In the genomic region with DNA sequence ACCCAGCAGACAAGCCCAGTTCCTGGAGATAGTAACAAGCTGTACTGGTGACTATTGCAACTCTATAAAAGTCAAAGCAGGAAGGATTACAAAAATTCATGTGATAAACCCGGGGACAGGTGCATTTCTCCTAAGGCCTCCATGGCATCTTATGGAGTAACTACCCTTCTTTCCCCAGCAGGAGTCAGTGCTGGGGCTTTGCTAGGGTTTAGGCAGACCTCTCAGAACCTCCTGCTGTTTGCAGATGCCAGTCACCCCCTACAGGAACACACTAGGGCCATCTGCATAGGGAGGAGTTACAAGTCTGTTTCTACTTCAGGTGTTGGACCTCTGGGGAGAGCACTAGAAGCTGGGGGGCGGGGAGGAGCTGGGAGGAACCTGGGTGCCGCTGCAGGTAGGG, we compare ENCODE assay signal across 17 mouse cellular contexts.
DNase-seq lines count a peak whose midpoint lies in the region; ATAC-seq and TF ChIP-seq lines count a peak whose summit lies in the region.
"Had no signal": no experiment of that assay in that cellular context is flagged by ENCODE, and none has a peak within 500 bp of the region (broad histone marks: within the 10 kb centered on the region; RNA-seq: fewer than 3 reads in every experiment).

No protein-coding gene starts in this region.

- ATAC-seq in cerebellum, adult (ENCODE audit: insufficient number of reproducible peaks, low FRiP score, low TSS enrichment): no peak
- ATAC-seq in lung, embryonic 14.5 days (ENCODE audit: insufficient read depth): no peak
- 0 out of 2 replicates have a peak, but pooled peaks have one; percentile 14 for ATAC-seq in granulocyte monocyte progenitor cell, adult 5-6 weeks (replicated peaks; ENCODE audit: poor library complexity, severe bottlenecking)
- ATAC-seq: intestine, embryonic 15.5 days; Patski had no signal

- TF ChIP-seq POLR2A in cerebellum, adult 2 months (IDR thresholded peaks at IDR 0.05; ENCODE audit: borderline replicate concordance, insufficient read depth, low read length): no peak

- 75% methylated on average over 3 of the region's 3 CpGs for WGBS in cerebellum, adult 2 months
- 43% methylated on average over 3 of the region's 3 CpGs for WGBS in lung, embryonic 14.5 days

- no peak overlapping the region for H3K9ac ChIP-seq in lung, embryonic 14.5 days
- no peak overlapping the region for H3K9ac ChIP-seq in ES-E14 (ENCODE audit: insufficient read depth, low read depth, low read length, poor library complexity, severe bottlenecking)
- H3K9ac ChIP-seq: intestine, embryonic 15.5 days; neural tube, embryonic 12.5 days had no signal

- TF ChIP-seq CTCF in cerebellum, adult 2 months (IDR thresholded peaks at IDR 0.05; ENCODE audit: borderline replicate concordance, insufficient read depth, low read depth, low read length): peak; percentile 17; the same call in 1 of the 2 replicates
- peak; percentile 40; the same call in 1 of the 2 replicates for TF ChIP-seq CTCF in lung, embryonic 14.5 days (IDR thresholded peaks at IDR 0.05; ENCODE audit: low read depth)

- DNase-seq in cerebellum, adult 2 months: no peak
- DNase-seq in lung, embryonic 14.5 days: peak; percentile 9
- no peak for DNase-seq in lung, postnatal 14 days
- DNase-seq in ES-E14 (ENCODE audit: low read depth, low spot score): peak; percentile 40
- no peak for DNase-seq in gastrocnemius, postnatal 14 days
- no peak for DNase-seq in adrenal gland, postnatal 36 days
- DNase-seq: adrenal gland, postnatal 25 days; cerebellum, adult 8-10 months; heart, adult 11 months; heart, postnatal 4 days; kidney, postnatal 4 days; right cerebral cortex, adult 18-20 months had no signal

- H3K9me3 ChIP-seq in lung, embryonic 14.5 days (ENCODE audit: low read depth, low read length): no peaks in the 10 kb centered on the region
- no peaks in the 10 kb centered on the region for H3K9me3 ChIP-seq in ES-E14 (ENCODE audit: control insufficient read depth, insufficient read depth, low read depth, low read length)
- H3K9me3 ChIP-seq: intestine, embryonic 15.5 days; neural tube, embryonic 12.5 days had no signal

- H3K27ac ChIP-seq in cerebellum, adult 2 months (ENCODE audit: insufficient read depth, low read length): no peak overlapping the region
- no peak overlapping the region for H3K27ac ChIP-seq in lung, embryonic 14.5 days (ENCODE audit: low read depth)
- H3K27ac ChIP-seq in ES-E14 (ENCODE audit: insufficient read depth, low read depth, low read length, poor library complexity, severe bottlenecking): no peak overlapping the region
- H3K27ac ChIP-seq: intestine, embryonic 15.5 days; neural tube, embryonic 12.5 days had no signal

- no peaks in the 10 kb centered on the region for H3K27me3 ChIP-seq in cerebellum, adult 2 months (ENCODE audit: control insufficient read depth, insufficient read depth, low read length)
- no peaks in the 10 kb centered on the region for H3K27me3 ChIP-seq in lung, embryonic 14.5 days (ENCODE audit: insufficient read depth, low read length)
- H3K27me3 ChIP-seq: intestine, embryonic 15.5 days; neural tube, embryonic 12.5 days; Patski had no signal

- in situ Hi-C loops in ES-E14 (cut with MboI; ENCODE audit: low sequenced_read_pairs in 2 of 2, unreplicated experiment in 2 of 2): loop anchor here (25.0 kb wide), 2 partner anchors 329 to 354 kb away; partner anchors contain the start of genes Cacna1d (in 1 of the 2) and Dcp1a (in 1 of the 2)

- H3K36me3 ChIP-seq in lung, embryonic 14.5 days (ENCODE audit: insufficient read depth): no peaks in the 10 kb centered on the region
- H3K36me3 ChIP-seq in ES-E14 (ENCODE audit: control insufficient read depth, insufficient read depth, low read length, poor library complexity, severe bottlenecking): no peaks in the 10 kb centered on the region
- H3K36me3 ChIP-seq: intestine, embryonic 15.5 days; neural tube, embryonic 12.5 days had no signal

- peaks cover 18% of the 10 kb centered on the region for H3K4me1 ChIP-seq in cerebellum, adult 2 months (ENCODE audit: control insufficient read depth, insufficient read depth, low read length)
- H3K4me1 ChIP-seq in lung, embryonic 14.5 days (ENCODE audit: insufficient read depth): no peaks in the 10 kb centered on the region
- peaks cover 0 to 2% of the 10 kb centered on the region in 2 experiments; a peak in 1 of 4 replicates for H3K4me1 ChIP-seq in ES-E14 (ENCODE audit: control insufficient read depth in 2 of 2, insufficient read depth in 2 of 2, low read length in 2 of 2, poor library complexity in 1 of 2)
- H3K4me1 ChIP-seq: neural tube, embryonic 12.5 days had no signal

- intact Hi-C loops in gastrocnemius, postnatal 14 days (cut with DNase I; ENCODE audit: low total_unique reads): loop anchor here (10.0 kb wide), 1 partner anchor 441 kb away; no protein-coding TSS in a partner anchor

- no peak overlapping the region for H3K4me3 ChIP-seq in cerebellum, adult 2 months (replicated peaks; ENCODE audit: insufficient read depth, low read depth, low read length)
- H3K4me3 ChIP-seq in lung, embryonic 14.5 days (ENCODE audit: low read depth, low read length): no peak overlapping the region
- no peak overlapping the region for H3K4me3 ChIP-seq in ES-E14 (ENCODE audit: insufficient read depth in 1 of 2, low read depth in 1 of 2, low read length in 2 of 2, poor library complexity in 1 of 2, severe bottlenecking in 1 of 2)
- H3K4me3 ChIP-seq: intestine, embryonic 15.5 days; neural tube, embryonic 12.5 days had no signal

- no peak overlapping the region for H3K4me2 ChIP-seq in lung, embryonic 14.5 days
- H3K4me2 ChIP-seq: intestine, embryonic 15.5 days; neural tube, embryonic 12.5 days had no signal

TF ChIP-seq in ES-E14, 5 proteins besides CTCF, POLR2A, EP300 and RAD21:
- TF ChIP-seq HCFC1 (IDR thresholded peaks at IDR 0.05; ENCODE audit: borderline replicate concordance, insufficient read depth, low read length) (no peak), ZC3H11A (IDR thresholded peaks at IDR 0.05; ENCODE audit: borderline replicate concordance, low read depth, low read length) (peak; percentile 24; the same call in 1 of the 2 replicates), CHD2 (IDR thresholded peaks at IDR 0.05; ENCODE audit: low read depth, low read length) (no peak), ZNF384 (IDR thresholded peaks at IDR 0.05; ENCODE audit: low read depth, low read length) (no peak)

Comparison
In these comparisons a context has a peak if more than half of its experiments do, and no peak if none do; other contexts are left out.
1. DNase-seq: peak in lung, embryonic 14.5 days (single experiment) and ES-E14 (single experiment); none in cerebellum, adult 2 months (0 of 2), lung, postnatal 14 days (single experiment), gastrocnemius, postnatal 14 days (single experiment) and adrenal gland, postnatal 36 days (0 of 2).